Mouse (Mus musculus) gastrocnemius, postnatal 10 days (tissue): ENCODE measurements around the gene Lrrc56. TPM values are rescaled to one million over a fixed set of nuclear protein-coding genes. Genes with fewer than 3 reads are reported as not detected.

Source experiments
- DNase-seq: peaks from one replicate; pipeline ENCODE4 v3.0.0; 2021; ENCODE audit warnings: mixed read lengths
- total RNA-seq, 2 experiments: library from RNA; stranded (reverse); gene quantifications; 2 replicates each; pipeline ENCODE4 v1.2.3; 2021

Gene Lrrc56
- total RNA-seq, 2 experiments from 2014 or later: 2.7 to 3.2 TPM

DNA sequence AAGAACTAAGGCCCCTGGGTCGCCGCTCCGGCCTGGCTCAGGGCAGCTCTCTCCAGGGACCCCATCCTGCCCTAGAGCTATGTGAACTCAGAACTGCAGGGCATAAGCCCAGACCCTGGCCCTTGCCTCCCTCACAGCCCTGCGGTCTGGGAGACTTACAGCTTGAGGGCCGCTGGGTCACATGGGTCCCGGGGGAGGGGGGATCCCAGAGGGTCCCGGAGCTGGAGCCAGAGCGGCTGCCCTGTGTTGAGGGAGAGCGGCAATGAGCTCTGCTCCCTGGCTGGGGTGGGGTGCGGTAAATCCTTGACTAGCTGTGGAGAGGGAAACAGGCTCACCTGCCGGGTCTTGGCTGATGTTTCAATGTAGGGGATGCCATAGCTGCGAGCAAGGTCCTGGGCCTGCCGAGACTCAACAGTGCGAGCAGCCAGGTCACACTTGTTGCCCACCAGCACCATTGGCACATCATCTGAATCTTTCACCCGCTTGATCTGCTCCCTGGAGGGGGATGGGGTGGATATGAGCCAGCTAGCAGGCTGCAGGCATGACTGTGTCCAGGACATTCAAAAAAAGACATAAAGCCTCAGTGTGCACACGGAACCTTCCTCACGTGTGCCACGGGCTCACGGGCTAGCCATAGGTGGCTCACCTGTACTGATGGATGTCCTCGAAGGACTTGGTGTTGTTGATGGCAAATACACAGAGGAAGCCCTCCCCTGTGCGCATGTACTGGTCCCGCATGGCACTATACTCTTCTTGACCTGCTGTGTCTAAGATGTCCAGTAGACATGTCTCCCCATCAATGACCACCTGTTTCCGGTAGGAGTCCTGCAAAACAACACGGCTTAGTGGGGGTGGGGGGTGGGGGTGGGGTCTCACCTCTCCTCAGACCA is 1.9 kb upstream of the Lrrc56 start:
- no peak for DNase-seq

DNA sequence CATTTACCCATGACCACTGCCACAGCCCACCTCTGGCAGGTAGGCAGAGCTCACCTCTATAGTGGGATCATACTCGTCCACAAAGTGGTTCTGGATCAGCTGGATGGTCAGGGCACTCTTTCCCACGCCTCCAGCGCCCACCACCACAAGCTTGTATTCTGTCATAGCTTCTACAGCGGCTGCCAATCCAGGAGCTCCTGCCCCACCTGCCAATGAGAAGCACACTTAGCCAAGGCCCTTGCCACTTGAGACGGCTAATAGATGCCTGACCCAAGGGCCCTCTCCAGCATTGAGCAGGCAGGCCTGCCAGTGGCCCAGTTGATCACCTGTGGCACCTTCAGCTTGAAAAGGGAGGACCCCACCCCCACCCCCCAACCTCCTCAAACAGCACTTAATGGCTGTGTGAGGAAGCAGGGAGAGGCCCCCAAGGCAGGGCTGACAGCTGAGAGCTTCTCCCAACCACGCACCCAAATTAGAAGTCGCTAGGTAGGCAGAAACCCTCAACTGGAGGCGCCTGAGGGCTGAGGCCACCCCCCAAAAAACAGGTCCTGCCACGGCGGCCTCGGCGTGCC is 1.1 kb upstream of the Lrrc56 start:
- no peak for DNase-seq

DNA sequence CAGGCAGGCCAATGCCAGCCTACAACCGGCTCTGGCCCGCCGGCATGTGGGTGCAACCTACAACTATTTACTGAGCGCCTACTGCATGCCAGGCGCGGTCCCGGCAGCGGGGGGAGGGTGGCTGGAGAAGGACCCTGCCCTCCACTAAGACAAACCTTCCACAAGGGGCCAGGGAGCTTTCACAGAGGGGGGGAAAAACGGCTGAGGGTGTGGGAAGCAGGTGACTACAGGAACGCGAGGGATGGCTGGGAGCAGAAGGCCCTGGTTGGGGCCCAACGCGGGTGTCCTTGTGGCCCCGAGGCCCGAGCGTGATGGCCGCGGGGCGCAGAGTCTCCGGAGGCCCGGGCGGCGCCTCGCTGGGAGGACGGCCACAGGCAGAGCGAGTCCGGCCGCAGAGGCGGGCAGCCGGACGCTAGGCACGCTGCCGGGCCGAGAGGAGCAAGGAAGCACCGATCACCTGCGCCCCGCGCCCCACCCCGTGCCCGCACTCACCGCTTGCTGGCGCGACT is 555 bp upstream of the Lrrc56 start:
- peak; percentile 41 for DNase-seq

DNA sequence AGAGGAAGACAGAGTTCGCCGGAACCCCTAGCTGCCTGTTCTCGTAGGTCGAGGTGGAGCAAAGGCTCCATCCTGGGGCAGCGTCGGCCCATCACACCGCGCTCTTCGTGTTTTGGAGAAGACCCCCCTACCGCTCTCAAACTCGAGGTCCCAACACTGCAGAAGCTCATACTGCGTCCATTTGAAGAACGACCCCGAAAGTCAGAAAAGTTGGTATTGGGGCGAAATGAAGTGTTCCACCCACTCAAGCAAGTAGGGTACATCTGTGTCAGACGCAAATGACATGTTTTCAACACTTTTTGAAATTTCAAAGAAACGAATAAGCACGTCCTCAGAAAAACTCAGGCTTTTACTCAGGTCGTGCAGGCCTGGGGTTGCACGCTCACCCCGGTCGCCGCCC is 452 bp downstream of the Lrrc56 start:
- no peak for DNase-seq

DNA sequence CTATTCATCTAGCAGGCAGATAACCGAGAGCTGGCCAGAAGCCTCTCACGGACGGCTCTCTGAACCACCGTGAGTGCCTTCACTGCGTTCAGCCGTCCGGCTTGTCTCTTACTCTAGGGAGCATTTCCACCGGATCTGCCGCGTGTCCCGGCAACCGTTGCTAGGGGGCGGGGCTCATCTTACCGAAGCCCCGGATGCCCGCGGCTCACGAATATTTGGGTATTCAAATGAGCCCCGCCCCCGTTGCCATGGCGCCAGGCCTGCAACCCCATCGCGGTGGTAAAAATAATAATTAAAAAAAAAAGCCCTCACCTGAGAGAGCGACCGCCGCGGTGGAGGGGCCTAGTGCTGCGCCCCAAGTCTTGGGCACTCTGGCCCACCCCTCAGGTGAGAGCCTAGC is 873 bp downstream of the Lrrc56 start:
- peak; percentile 88 for DNase-seq

DNA sequence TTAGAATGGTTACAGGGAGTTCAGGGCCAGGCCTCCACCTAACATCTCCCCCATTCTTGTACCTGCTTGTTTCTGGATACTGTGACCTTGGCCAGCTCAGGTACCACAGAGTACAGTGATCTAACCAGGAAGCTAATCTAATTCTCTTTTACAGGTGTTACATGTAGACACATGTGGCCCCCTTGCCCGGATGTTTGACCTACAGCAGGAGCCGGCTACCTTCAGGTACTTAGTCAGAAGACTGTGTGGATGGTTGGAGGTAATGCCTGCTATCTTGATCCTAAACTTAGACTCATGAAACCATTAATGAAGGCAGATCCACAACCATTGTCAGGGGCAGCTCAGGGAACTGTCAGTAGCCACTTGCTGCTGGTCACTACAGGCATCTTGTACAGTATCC is 1.8 kb downstream of the Lrrc56 start:
- DNase-seq: no peak

DNA sequence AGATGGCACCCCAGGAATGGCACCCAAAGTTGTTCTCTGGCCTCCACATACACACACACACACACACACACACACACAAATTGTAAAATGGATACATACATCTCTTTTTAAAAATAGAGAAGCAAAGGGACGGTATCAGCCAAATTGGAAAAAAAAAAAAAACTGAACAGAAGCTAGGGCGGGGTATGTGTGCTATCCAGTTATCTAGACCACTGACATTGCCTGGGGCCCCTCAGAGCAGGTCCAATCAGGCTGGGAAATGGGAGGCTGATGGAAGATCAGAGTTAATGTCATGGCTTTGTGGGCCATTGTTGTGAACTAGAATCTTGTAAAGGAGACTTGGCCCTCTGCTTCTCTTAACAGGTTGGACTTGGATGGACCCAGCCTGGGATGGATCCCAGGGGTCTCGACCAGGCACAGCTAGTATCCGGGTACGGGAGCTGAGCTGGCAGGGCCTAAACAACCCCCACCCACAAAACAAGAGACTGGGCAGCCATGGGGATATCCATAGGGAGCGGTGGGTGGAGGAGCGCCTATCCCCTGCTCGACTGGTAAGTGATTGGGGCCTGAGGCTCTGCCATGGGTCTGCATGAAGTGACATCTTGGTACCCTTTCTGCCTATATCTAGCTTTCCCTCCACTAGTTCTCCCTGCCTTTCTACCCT is 2.8 kb downstream of the Lrrc56 start:
- no peak for DNase-seq

DNA sequence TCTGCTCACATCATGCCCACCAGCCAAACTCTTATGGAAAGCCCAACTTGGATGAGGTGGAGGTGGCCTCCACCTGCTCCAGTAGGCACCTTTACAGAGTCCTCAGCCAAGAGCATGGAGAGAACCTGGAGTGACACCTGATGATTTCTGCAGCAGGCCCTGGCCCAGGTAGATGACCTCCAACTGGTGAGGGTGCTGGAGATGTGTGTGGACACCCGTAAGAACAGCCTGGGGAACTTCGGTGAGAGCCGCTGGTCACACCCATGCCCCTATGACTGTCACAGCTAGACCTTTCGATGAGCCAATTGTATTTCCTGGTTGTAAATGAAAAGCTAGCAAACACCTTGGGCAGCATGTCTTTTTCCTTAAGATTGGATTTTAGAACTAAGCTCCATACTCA is 4.2 kb downstream of the Lrrc56 start:
- DNase-seq: no peak

DNA sequence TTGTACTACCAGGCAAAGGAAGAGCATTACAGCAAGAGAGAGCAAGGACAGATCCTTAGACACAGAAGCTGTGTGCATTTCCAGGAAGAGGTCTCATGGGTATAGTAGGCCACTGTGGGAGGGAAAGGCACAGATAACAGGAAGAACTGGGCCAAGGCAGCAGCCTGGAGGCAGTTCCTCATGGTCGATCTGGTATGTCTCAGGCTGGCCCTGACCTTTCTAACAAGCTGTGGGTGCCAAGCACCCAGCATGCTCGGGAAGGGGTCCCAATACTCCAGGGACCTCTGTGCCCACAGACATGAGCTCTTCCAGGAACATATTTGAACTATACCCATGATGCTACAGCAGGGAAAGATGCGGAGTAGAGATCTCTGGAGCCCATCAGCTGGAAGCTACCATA is 10.6 kb downstream of the Lrrc56 start:
- DNase-seq: no peak

DNA sequence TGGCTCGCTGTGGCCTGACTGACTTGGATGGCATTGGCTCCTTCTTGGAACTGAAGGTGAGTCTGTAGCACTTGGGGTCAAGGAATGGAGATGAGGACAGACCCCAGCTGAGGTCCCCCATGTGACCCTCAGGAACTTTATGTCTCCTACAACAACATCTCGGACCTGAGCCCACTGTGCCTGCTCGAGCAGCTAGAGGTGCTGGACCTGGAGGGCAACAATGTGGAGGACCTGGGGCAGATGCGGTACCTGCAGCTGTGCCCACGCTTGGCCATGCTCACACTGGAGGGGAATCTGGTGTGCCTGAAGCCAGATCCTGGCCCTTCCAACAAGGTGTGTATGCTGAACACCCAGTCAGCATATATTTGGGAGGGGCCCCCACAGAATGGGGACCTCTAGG is 11.5 kb downstream of the Lrrc56 start:
- DNase-seq: no peak

DNA sequence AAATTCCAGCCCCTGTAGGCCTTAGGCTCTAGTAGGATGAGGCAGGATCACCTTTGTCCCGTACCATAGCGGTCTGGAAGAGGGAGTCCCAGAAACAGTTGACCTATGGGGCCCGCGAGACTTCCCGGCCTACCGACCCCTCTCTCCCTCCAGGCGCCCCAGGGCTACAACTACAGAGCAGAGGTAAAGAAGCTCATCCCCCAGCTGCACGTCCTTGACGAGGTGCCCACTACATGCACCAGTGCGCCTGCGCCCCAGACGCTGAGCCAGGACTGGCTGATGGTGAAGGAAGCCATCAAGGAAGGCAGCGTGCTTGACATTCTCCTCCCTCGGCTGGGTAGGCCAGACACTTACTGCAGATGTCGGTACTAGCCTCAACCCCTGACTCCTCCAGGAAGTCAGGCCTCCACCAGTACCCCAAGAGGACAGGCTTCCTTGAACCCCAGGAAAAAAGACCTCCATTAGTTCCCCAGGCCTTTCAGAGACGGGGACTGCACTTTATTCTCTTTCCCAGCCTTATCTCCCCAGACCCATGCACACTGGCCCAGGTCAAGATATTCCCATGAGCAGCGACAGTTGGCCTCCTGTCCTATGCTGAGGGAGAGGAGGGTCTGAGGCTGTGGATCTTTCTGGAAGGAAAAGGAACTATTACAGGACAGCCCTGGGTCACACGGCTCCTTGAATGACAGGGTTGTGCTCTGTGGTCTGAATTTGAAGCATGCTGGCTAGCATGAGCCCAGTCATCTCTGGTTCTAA is 12.4 kb downstream of the Lrrc56 start:
- DNase-seq: no peak

DNA sequence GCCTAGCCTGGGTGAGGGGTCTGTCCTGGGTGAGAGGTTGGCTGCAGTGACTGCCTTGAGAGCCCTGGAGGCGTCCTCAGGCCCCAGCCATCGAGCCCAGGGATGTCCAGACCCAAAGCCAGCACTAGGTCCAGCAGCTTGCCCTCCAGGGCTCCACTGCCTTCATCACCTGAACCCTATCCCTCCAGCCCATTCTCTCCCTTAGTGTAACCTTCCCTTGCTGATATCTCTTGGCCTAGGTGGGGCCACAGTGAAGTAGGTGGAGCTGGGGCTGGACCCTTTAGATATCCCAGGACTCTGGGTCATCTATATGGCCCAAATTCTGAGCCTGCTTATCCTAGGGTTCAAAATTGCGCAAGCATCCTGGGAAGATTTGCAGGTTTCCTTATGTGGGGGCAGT is 15.6 kb downstream of the Lrrc56 start:
- no peak for DNase-seq

DNA sequence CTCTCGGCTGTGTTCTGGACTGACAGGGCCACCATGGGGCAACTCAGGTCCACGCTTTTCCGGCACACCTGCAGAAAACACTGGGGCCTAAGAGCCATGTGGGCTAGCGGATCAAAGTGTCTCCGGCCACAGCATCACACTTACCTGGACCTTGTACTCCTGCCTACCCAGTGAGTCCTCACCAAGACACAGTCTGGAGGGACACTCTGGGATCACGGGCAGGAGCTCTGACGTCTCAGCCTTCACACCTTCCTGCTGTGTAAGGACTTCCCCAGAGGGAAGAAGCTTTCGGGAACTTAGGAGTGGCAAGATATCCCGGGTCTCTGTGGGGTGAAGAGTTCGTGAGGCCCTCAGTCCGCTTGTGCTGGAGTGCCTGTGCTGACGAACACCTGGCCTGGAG is 16.2 kb downstream of the Lrrc56 start:
- no peak for DNase-seq

DNA sequence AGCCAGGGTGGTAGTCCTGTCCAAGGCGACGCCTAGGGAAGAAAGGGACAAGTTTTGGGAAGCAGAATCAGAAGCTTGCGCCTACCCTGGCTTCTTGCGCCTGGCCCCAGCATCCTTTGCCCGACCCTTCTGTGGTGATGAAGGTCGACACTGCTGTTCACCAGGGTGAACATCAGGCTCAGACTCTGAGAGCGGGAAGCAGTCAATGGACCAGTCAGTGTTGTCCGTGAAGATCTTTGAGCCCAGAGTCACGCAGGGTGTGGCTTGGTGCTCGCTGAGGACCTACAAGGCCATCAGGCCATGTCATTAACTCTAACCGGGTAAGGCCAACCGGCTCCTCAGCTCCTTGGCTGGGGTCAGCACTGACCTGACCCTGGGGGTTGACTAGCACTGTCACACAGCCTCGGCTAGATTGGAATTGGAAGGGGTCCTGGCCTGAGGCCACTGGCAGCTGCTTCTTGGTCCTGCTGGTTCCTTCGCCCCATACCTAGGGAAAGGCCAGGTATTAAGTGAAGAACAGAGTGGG is 16.7 kb downstream of the Lrrc56 start:
- no peak for DNase-seq

DNA sequence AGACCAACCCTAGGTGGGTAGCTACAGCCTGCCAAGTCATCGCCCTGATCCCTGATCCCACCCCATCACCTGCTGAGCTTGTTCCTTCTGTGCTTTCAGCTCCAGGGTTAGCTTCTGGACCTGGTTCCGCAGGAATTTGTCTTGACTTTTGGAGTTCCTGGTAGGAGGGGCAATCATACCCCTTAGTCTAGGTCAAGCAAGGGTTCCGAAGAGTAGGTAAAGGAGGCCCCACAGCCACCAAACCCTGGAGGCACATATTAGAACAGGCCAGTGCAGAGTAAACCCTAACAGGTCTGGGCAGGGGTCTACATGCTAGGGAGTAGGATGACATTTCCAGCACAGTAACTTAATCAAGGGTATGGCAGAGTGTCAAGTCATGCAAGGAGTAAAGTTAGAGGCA is 19.2 kb downstream of the Lrrc56 start:
- DNase-seq: no peak

DNA sequence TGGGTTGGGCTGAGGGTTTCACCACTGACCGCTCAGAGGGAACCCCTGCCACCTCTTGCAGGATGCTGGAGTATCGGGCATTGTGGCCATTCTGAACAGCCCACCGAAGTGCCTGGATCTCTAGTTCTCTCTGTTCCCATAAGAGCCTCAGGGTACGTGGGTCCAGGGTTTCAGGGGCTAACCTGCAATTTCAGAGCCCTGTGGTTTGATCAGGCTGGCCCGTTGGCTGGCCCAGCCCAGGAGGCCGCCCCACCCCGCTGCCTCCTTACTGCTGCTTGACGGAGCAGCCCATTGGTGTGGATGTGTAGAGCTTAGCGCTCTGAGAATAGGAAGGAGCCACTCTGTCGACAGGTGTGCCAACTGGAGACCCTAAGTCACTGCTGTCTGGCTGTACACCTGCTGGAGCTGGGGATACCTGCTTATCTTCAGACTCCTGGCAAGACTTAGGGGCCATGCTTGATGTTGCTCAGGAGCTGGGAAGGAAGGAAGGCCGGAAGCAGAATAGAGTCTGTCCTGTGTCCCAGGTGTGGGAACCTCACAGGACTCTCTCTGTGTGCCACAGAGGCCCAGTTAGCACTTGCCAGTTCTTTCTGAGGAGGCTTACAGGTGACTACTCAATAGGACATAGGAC is 19.8 kb downstream of the Lrrc56 start, which contains the start of gene Lmntd2:
Lmntd2 (minus strand) TSS at position 476 of the 631 bp plus-strand sequence.
- DNase-seq: no peak

DNA sequence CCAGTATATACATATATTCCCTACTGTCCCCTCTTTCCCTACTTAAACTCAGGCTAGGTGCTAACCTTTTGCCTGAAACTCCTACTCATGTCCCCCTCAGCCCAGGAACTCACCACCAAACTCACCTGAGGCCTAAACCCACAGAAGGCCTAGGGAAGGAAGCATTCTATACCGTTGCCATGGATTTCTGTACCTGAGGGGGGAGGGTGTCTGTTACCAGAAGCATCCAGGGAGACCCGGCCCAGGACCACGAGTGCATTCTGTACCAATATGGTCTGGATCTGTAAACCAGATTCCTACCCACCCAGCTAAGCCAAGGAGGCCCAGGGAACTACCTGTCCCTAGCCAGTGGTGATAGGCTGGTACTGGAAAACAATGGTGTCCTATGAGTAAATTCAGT is 20.4 kb downstream of the Lrrc56 start:
- DNase-seq: no peak

DNA sequence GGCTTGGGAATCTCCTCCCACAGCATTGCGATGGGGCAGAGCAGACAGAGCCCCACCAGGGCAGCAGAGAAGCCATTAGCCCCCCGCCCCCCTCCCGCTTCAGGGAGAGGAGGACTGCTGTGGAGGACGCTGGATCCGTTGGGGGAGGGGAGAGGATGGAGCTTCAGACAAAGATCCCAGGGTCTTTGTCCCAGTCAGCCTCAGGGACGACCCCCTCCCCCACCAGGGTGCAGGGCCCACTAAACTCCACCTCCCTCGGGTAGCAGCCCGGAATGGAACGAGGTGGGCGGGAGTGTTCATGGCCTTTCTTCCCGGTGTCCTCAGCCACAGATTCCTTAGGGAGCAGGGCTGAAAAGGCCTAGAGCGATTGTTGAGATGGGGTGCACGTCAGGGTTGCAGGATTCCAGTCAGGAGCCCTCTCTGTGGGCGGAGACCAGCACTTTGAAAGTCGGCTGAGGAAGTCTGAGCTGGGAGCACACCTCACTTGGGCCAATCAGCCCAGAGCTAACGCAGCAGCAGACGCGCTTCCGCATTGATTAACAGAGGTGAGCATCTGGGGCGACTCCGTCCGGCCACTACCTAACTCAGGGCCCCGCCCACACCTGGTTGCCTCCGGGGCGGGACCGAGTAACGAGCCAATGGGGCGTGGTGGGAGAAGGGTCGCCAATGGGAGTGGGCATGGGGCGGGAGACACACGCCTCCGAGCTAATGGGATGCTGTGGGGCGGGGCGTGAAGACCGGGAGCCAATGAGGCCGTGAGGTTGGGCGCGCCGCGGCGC is 21.3 kb downstream of the Lrrc56 start, which contains the start of gene Rassf7:
Rassf7 (plus strand) TSS at position 760 of the 779 bp plus-strand sequence.
- peak; percentile 77 for DNase-seq

DNA sequence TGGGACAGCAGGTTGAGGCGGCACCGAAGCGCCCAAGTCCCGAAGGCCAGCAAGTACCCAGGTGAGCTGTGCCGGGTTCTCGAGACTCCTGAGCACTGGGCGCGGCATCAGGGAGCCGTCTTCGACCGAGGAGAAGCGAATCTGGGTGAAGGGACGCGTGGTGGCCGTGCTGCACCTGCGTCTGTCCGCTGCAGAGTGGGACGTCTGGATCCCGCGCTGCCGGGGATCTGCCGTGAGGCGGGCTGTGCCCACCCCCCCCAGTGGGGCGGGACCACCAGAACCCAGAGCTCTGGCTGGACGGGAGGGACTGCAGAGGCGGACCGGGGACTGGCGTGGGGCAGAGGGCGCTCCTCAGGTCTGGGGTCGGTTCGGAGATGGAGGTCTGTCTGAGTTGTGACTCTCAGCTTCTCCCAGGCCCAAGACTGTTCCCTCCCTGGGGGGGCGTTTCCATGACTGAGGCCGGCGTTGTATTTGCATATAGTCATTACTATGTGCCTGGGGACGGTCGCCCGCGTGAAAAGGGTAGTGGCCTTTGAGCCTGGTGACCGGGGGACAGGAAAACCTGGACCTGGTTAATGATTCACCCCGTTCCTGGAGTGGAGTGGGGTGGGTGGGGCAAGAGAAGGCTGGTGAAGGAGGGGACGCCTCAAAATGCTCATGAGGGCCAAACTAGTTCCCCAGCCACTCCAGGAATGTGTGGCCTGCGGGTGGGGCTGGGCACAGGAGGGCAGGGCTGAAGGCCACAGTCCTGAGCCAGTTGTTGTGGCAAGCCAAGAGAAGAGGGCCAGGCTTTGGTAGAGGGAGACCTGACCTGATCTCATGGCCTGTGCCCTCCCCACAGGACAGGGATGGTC is 22.1 kb downstream of the Lrrc56 start:
- peak; percentile 31 for DNase-seq

DNA sequence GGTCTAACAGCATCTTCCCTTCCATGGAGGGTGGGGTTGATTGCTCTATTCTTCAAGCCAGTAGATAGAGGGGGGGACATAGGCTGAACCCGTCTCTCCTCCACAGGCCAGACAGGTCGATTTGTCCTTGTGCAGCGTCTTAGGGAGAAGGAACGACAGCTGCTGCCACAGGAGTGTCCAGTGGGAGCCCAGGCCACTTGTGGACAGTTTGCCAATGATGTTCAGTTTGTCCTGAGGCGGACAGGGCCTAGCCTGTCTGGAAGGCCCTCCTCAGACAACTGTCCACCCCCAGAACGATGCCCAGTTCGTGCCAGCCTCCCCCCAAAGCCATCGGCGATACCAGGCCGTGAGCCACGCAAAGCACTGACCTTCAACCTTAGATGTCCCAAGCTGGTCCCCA is 22.9 kb downstream of the Lrrc56 start:
- DNase-seq: no peak
